Mouse (Mus musculus): Measurements from ENCODE around the gene Mbip.

DNA sequence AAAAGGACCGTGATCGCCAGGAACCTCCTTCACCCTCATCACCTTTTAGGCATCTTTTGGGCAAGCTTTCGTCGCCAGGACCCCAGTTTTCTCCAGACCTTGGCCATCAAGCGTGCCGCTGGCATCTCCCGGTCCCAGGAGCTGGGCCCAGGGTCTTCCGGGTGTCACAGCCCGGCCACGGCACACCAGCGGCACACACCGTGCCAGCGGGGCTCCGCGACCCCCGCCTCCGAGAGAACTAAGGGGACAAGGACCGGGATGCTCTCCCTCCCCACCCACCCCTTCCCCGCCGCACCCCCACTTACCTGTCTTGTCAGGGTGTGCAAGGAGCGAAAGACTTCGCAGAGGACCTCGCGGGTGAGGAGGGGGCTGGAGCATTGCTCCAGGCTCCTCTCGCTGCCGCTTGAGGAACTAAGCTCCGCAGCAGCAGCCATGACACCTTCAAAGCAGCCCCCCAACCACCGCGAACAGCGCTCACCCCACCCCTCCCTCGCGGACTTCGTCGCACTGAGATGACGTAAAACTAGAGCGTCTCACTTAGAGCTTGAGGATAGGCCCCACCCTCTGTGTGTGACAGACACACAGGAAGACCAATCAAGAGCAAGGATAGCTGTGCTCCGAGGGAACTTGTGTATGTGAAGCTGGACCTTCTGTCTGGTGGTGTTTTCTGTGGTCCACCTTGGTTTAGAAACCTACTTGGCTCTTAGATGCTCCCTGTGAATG lies at the start of gene Mbip:
- no peak for TF ChIP-seq FLI1 (IDR thresholded peaks at IDR 0.05; ENCODE audit: low read length)
- no peak for TF ChIP-seq GATA1 (IDR thresholded peaks at IDR 0.05; ENCODE audit: borderline replicate concordance, low read length)

Data from megakaryocyte, embryonic 14.5 days (primary cell).